Mouse (Mus musculus) WW6 (cell line): Measurements from ENCODE around the gene Med14.

ENCODE experiments used
- DNase-seq: peaks from one replicate; pipeline ENCODE4 v3.0.0-alpha.2; 2013; ENCODE audit warnings: low read depth, low spot score

Med14 gene

DNA sequence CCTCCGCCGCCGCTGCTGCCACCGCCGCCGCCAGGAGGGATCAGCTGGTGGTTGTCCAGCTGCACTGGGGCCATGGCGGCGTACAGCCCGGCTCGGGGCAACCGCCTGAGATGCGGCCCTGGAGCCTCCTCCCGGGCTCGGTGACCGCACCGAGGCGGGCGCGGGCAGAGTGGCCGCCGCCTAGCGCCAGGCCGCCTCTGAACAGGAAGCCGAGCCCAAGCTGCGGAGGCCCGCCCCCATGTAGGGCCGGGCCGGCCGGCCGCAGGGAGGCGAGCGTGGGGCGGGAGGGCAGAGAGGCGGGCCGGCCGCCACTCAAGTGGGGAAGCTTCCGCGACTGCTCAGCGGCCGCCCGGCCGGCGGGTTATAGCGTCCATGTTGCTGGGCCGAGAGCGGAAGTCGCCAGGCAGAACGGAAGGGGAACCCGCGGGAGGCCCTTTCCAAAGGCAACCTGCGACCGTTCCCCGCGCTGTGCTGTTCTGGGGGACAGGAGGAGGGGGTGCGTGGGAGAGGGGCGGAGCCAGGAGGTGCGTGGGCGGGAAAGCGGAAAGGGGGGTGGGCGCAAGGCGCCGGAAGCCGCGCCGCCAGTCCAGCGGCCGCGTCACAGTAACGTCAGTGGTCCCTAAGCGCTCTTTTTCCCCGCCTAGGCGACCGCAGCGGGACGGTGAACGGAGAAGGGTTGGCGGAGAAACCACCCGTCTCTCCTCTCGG, at the start of gene Med14:
TSS of gene Med14 (minus strand) at position 448 of the 708 bp plus-strand sequence.
- DNase-seq: peak; percentile 45

DNA sequence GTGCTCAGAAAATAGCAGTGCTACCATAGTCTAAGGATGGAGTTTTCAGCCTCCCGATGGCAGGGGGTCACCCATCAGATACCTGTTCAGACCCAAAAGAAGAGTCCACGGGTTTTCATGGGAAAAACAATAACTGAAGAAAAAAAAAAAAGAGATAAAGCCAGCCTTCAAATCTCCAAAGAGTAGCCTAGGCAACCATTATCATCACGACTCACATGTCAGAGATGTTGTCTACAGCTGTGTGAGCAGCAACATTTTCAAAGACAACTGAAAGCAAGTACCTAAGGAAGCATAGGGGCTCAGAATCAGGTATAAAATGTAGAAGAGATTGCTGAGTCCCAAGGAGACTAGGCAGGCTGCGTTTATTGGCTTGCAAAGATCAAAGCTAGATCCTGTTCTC, 38.7 kb upstream of the Med14 start:
- DNase-seq: no peak

DNA sequence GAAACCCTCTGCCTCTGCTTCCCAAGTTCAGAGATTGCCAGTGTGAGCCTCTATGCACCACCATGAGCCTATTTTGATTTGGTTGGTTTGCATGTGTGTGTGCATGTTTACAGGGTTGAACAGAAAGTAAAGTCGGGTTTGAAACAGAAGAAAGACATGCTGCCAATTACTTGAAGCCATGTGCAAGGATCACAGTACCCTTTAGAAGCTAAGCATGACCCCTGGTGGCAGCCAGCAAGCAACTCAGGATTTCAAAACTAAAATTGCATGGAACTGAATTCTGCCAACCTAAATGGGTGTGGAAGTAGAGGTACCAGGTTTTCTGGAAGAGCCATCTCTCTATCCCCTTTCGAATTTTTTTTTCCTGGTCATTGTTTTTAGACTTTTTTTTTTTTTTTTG, 33.0 kb upstream of the Med14 start:
- no peak for DNase-seq

DNA sequence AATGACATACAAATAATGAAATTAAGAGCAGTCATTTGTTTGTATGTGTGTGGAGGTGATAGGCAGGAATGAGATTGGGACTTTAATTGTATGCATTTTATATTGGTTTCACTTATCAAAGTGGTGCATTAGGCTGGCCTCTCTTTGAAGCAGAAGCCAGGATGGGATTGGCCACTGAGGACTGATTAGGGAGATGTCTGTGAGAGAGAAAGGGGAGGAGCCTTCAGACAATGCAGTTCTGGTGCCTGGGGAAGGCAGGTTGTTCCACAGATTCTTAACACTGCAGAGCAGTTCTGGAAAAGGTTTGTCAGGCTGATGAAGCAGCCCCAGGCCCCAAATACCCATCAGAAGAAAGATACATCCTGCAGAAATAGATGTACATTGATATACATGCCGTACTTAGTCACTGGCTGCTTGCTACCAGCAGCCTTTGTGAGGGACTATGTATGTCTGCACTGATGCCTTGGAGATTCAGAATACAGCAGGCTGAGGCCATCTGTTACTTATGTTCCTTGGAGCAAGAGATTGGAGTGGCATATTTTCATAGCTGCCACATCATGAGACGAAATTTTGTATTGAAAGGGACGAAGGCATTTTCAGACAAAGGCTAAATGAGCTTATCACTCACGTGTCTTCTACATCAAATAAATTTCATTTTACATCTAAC, 29.9 kb upstream of the Med14 start:
- no peak for DNase-seq

DNA sequence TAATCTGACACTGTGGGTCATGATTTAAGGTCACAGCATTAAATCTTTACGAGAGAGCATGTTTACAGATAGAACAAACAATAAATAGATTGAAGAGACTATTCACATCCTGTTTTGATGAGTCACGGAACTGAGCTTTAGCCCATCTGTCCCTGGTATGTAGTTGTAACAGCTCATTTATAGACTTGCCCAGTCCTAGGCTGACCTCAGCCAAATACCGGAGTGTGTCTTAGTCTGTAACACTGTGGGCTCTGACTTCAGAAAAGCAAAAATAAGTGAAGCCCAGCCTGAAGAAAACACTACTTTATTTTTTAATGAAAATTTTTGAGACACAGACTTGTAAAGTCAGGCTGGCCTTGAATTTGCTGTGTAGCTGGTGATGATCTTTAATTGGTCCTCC, 11.4 kb upstream of the Med14 start:
- no peak for DNase-seq

DNA sequence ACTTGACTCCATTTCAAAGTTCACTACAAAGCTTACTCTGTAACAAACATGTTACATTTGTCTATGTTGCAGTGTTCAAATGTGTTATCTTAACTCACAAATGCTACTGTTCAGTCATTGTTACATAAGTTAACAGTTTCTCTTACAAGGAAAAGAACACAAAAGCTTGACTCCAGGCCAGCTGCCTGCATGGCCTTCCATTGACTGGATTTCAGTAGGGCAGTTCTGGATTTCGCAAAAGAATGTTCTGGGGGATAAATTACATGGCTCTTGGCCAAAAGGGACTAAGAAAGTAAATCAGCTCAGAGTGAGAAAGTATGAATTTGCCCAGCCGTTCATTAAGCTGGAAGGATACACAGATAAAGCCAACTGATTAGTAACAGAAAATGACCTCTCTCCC, 9.7 kb upstream of the Med14 start:
- no peak for DNase-seq

GRCm38 (mm10) chrX:12768571-12768970, 6.7 kb upstream of the Med14 start:
- no peak for DNase-seq

GRCm38 (mm10) chrX:12766846-12767564, 5.1 kb upstream of the Med14 start:
- no peak for DNase-seq

DNA sequence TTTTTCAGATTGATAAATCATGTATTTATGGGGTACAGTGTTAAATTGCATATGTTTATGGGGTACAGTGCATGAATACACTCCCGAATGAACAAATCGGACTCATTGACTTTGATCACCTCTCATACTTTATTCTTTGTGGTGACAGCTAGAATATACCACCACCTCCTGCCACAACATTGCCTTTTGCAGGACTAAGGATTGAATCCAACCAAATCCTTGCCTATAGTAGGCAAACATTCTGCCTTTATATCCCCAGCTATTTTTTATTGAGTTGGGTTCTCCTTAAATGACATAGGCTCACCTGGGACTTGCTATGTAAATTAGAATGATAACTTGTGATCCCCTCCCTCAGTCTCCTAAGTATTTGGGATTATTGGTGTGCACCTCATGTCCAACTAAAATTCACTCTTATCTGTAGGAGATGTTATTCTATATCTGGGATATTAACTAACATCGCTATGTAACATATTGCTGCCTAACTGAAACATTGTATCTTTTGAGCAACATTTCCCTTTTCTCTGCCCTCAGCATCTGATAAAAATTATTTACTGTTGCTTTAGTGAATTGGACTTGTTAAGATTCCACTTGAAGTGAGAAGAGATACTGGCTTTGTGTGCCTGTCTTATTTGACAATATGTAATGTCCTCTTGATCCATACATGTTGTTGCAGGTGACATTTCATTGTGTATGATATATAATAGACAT, 1.4 kb upstream of the Med14 start:
- no peak for DNase-seq

- DNase-seq: no peak
These were observed 657 bp upstream of the Med14 start for GRCm38 (mm10) chrX:12762334-12763126.

DNA sequence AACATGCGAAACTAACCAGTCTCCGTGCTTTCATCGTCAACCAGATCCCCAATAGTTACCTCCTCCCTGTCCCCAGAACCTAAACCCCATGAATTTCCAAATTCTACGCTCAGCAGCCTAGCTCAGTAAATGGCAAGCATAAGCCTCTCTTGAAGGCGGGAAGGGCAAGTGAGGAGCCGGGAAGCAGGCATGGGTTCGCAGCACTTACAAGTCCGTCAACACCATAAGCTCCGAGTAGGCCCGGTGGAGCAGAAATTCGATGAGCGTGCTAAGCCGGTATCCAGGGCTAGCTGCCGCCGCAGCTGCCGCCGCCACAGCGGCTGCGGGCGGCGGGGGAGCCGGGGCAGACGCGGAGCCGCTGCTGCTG, 631 bp downstream of the Med14 start:
- DNase-seq: no peak

GRCm38 (mm10) chrX:12760501-12760900, 1.4 kb downstream of the Med14 start:
- no peak for DNase-seq

GRCm38 (mm10) chrX:12759625-12760024, 2.2 kb downstream of the Med14 start:
- DNase-seq: no peak

GRCm38 (mm10) chrX:12747886-12748285, 14.0 kb downstream of the Med14 start:
- no peak for DNase-seq

DNA sequence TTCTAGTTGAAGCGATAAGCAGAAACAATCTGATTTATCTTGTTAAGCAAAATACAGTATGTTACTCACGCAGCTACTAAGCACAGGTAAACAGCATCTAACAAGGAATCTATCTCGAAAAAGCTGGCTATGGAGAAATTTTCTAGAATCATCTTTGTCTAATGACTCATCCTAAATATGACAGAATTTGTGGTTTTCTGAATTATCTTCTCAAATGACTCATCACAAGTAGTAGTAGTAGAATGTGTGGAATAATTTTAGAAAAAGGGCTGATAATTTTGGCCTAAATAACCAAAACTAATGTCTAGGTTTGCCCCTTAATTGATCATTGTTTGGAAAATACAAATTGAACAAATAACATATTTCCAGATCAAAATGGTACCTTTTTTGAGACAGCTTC, 15.1 kb downstream of the Med14 start:
- no peak for DNase-seq

GRCm38 (mm10) chrX:12740396-12740795, 21.5 kb downstream of the Med14 start:
- DNase-seq: no peak

GRCm38 (mm10) chrX:12716036-12716435, 45.8 kb downstream of the Med14 start:
- no peak for DNase-seq

DNA sequence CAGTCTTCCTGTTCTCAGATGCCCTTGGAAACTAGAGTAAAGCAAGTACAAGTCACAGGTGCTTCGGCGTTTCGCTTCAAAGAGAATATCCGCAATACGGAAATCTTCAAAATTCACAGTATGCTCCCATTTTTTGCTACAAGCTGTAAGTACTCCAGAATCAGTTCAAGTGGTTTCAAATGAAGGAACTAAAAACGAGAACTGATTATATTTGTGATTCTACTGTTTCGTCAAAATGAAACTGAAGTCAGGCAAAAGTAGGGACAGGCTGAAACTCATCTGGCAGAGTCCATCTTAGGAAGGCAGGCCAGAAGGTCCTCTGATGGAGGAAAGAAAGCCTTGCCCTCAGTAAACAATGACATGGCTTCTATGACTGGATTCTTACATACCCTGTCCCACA, 48.1 kb downstream of the Med14 start:
- no peak for DNase-seq

DNA sequence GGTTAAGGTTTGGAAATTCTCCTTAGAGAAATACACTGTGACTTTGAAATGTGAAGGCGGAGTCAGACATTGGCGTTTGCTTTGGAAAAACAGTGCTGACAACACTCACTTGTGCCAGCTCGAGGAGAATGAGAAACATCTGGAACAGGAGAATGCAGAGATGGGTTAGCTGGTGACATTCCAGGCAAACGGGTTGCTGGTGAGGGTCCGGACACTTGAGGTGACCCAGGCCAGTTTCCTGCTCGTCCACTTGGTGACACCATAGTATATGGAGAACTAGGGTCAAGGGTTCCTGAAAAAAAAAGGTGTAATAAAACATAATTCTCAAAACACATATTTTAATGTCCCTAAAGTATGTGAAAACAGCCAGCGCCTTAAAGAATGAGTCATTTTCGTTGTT, 75.0 kb downstream of the Med14 start:
- no peak for DNase-seq

DNA sequence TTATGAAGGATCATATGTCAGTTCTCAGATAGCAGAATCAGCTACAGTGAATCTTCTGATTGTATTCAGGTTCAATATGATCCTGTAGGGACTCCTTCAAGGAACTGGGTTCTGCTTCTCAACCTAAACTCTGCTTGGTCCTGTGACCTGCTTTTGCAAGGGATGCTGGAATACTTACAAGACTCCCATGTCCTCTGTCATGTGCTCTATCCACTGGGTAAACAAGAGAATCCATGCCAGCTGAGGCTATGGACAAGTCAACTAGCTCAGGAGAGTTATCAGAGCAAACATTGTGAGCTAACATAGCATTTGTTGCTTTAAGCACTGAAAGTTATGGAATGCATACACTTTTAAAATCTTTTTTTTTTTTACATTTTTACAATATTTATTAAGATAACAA, 75.8 kb downstream of the Med14 start:
- no peak for DNase-seq

DNA sequence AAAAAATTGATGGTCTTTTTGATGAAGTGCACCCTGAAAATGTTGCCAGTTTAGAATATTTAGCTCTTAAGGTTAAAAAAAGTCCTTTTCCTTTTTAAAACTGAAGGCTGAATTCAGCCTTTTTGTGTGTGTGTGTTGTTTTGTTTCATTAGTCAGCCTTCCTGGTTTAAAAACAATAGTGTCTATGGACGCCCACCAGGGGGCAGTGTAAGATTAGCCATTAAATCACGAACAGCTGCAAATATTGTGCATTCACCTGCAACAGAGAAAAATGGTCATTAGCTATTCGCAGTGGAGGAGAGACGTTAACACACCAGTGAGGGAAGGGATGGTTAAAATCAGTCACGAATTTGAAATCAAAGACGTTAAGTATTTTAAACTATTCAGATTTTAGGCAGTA, 84.5 kb downstream of the Med14 start:
- DNase-seq: no peak
